Mouse (Mus musculus) monocyte, adult 59 days (primary cell): ENCODE measurements around the gene Ift74. TPM values are rescaled to one million over a fixed set of nuclear protein-coding genes. Genes with fewer than 3 reads are reported as not detected.

ENCODE experiments used
- total RNA-seq, 2 experiments: library from RNA; stranded (reverse); gene quantifications; one replicate each; pipeline ENCODE4 v1.2.4; 2023

Gene Ift74
- total RNA-seq, result 1 to 10 TPM; 2.1 to 3.0 TPM

DNA sequence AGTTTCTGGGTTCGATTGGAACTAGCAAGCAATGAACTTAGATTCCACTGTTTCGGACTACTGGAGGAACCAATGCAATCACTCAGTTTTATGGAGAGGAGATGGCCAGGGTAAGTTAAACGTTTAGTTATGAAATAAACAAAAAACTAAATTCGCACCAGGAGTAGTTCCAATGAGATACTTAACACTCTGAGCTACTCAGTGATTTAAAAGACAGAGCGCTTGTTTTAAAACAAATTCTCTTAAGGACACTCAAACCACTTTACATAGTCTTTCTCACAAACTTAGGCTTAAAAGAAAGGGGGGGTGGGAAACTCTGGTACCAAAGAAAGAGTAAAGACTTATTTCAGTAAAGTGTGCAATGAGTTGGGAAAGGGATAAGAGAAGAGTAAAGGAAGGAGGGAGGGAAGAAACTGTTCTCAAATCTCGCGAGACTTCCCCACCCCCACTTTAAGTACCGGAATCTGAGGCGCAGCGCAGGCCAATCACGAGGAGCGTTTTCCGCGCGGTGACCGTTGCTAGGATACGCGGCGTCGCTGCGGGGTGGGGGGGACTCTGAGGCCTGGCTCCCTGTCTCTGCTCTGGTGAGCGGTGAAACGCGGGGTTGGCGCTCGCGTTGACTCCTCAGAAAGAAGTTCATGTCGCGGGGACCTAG lies at the start of gene Ift74:
Gene Ift74 (plus strand): TSS at position 520 of the 655 bp plus-strand sequence.

DNA sequence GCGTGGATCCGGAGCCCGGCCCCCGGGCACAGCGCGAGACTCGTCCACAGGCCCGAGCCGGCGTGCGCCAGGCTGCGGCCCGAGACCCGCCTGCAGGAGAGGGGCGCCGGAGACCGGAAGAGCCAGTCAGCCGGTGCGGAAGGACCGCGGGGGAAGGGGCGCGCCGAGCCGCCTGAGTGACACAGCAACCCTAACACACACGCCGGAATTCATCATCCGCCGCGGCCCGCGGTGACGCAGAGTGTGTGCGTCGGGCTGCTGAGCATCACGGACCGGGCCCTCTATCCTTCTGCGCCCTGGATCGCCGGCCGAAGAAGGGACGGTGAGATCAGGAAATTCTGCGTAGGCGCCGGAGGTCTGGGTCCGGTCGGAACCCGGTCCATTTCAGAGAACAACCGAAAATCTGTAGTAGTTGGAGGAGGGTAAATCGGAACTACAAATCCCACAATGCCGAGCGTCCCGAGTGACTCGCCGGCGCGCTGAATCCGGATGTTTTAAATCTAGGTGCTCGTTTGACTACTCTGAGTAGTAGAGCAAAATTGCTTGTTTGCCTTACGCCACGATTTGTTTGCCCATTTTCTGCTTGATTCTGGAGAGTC lies 11.2 kb upstream of the Ift74 start, which contains the start of gene Plaa:
Gene Plaa (minus strand): TSS at position 214 of the 599 bp plus-strand sequence.

DNA sequence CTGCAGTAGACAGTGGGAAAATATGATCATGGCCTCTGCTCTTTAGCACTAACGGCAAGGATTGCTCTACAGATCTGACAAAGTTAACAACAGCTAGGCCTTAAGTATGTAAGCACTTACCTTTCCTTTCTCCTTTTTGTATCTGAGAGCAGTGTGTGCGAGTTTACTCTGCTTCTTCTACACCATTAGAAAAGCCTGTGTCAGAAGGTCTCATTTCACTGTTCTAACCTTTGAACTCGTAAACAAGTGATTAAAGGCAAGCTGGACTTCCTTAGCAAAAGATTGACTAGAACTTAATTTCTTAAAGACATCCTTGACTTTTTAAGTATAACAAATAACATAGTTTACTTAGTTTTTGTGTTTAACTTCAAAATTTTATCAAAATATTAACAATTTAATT lies 35.6 kb downstream of the Ift74 start, which contains the start of gene Lrrc19:
Gene Lrrc19 (minus strand): TSS at position 225 of the 400 bp plus-strand sequence.

DNA sequence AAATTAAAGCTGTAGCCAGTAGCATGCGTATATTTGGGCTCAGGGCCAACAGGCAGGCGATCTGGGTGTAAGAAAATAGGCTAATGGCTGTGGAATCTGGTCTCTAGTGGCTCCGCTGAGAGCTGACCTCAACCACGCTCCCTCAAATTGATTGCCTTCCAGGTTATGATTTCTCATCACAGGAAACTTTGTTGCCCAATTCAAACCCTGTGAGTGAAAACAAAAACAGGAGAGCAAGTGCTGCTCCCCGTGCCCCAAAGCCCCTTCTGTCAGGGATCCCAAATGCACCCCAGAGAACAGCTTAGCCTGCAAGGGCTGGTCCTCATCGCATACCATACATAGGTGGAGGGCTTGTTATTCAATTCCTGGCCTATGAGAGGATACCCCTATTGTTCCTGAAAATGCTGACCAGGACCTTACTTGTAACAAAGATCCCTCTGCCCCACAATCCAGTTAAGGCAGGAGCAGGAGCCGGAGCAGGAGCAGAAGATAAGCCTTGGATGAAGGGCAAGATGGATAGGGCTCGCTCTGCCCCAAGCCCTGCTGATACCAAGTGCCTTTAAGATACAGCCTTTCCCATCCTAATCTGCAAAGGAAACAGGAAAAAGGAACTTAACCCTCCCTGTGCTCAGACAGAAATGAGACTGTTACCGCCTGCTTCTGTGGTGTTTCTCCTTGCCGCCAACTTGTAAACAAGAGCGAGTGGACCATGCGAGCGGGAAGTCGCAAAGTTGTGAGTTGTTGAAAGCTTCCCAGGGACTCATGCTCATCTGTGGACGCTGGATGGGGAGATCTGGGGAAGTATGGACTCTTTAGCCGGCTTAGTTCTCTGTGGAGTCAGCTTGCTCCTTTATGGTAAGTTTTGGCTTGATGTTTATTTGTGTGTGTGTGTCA lies 124.8 kb downstream of the Ift74 start, which contains the start of gene Tek:
Gene Tek (plus strand): TSS at position 452 of the 894 bp plus-strand sequence.

Other genes starting within 250 kb of the Ift74 start
- not detected for gene Gm10306, start 57.9 kb upstream of the Ift74 start, total RNA-seq
- 10 to 100 TPM in 1 of 2 experiments, 1 to 10 TPM in 1; 10.0 to 11.4 TPM for gene Caap1, start 57.7 kb upstream of the Ift74 start, total RNA-seq
- gene Plaa, start 11.2 kb upstream of the Ift74 start, total RNA-seq, result 10 to 100 TPM; 43.7 to 44.7 TPM
- gene Lrrc19, start 35.7 kb downstream of the Ift74 start, total RNA-seq, result not detected
- under 1 TPM in 1 of 2 experiments, not detected in 1; 0.10 TPM for gene Tek, start 124.8 kb downstream of the Ift74 start, total RNA-seq